Mouse (Mus musculus) hematopoietic stem cell, adult 5-6 weeks (primary cell): ENCODE results near the gene Dedd. TPM values are rescaled to one million over a fixed set of nuclear protein-coding genes. Genes with fewer than 3 reads are reported as not detected.

Experiments used
- ATAC-seq, 2 experiments: fragments of 125-278 bp in 1 of 2; replicated peaks in 1 of 2; 2 replicates each; pipeline ENCODE4 v1.8.0; 2016 to 2017; ENCODE audit warnings: inconsistent platforms in 2 of 2, mild to moderate bottlenecking in 2 of 2, moderate number of reproducible peaks in 2 of 2, low read depth in 1 of 2, moderate TSS enrichment in 1 of 2; ENCODE audit not compliant: low FRiP score in 2 of 2, poor library complexity in 2 of 2, severe bottlenecking in 2 of 2, insufficient read depth in 1 of 2, low TSS enrichment in 1 of 2
- total RNA-seq: library from RNA; stranded (forward); fragments of 172-1452, 232-1000 nt; gene quantifications from 2 replicates; pipeline ENCODE4 v1.2.3, GENCODE M21; 2017

The Dedd gene
- 11.0 and 15.8 TPM in 2 replicates for total RNA-seq

GRCm38 (mm10) chr1:171328839-171329432 is at the start of gene Dedd:
Gene Dedd (plus strand): TSS chr1:171329145.
- peak; percentile 95 for ATAC-seq

GRCm38 (mm10) chr1:171279721-171280120 is 49.2 kb upstream of the Dedd start:
- no peak for ATAC-seq

- peak; percentile 0 to 2; a peak in 1 of 4 replicates for ATAC-seq
Measured at GRCm38 (mm10) chr1:171280250-171280915, 48.6 kb upstream of the Dedd start.

- ATAC-seq: peak; percentile 93 to 94
Measured at GRCm38 (mm10) chr1:171280916-171281527, 47.9 kb upstream of the Dedd start, which contains the start of gene Ppox. Gene Ppox (minus strand): TSS chr1:171281186.

GRCm38 (mm10) chr1:171281528-171281923 is 47.4 kb upstream of the Dedd start:
- ATAC-seq: peak; percentile 55 to 57

- no peak for ATAC-seq
Measured at GRCm38 (mm10) chr1:171282086-171282805, 46.7 kb upstream of the Dedd start.

GRCm38 (mm10) chr1:171283188-171284160 is 45.5 kb upstream of the Dedd start:
- ATAC-seq: no peak

- no peak for ATAC-seq
Measured at GRCm38 (mm10) chr1:171284491-171284890, 44.5 kb upstream of the Dedd start.

- no peak for ATAC-seq
Measured at GRCm38 (mm10) chr1:171285096-171285892, 43.7 kb upstream of the Dedd start.

GRCm38 (mm10) chr1:171286517-171286916 is 42.4 kb upstream of the Dedd start:
- no peak for ATAC-seq

- peak; percentile 94 to 98 for ATAC-seq
Measured at GRCm38 (mm10) chr1:171287136-171288081, 41.5 kb upstream of the Dedd start, which contains the start of gene Usp21. Gene Usp21 (minus strand): TSS chr1:171287991.

- ATAC-seq: no peak
Measured at GRCm38 (mm10) chr1:171288328-171288727, 40.6 kb upstream of the Dedd start.

GRCm38 (mm10) chr1:171293351-171293750 is 35.6 kb upstream of the Dedd start:
- no peak for ATAC-seq

- ATAC-seq: no peak
Measured at GRCm38 (mm10) chr1:171293906-171294297, 35.0 kb upstream of the Dedd start.
